Mouse (Mus musculus) heart, embryonic 13.5 days (tissue): ENCODE measurements at regions not wholly inside any gene's neighbourhood (a gene's known extent, or its start where the extent isn't known, plus 50 kb on each side); places are given as distances from the start of the nearest gene placed in this dataset.

ENCODE experiments used
- ATAC-seq: fragments of 200-750 bp; cut with Nextera tagmentation; 2 replicates; pipeline ENCODE4 v1.8.0; 2017; ENCODE audit warnings: moderate TSS enrichment; ENCODE audit not compliant: insufficient number of reproducible peaks, low FRiP score, low TSS enrichment; ENCODE audit errors: extremely low read depth
- H3K27ac ChIP-seq: fragments of 300-500 bp; sonication (generic); replicated peaks from 2 replicates; pipeline ENCODE4 v1.5.1; 2015; ENCODE audit warnings: moderate library complexity, mild to moderate bottlenecking, inconsistent platforms
- H3K27me3 ChIP-seq: fragments of 300-500 bp; sonication (generic); replicated peaks from 2 replicates; pipeline ENCODE4 v1.6.1; 2015; ENCODE audit warnings: mild to moderate bottlenecking, inconsistent platforms
- H3K36me3 ChIP-seq: fragments of 300-500 bp; sonication (generic); 2 replicates; pipeline ENCODE4 v1.6.1; 2015; ENCODE audit warnings: mild to moderate bottlenecking, inconsistent platforms
- H3K4me1 ChIP-seq: fragments of 300-500 bp; sonication (generic); 2 replicates; pipeline ENCODE4 v1.6.1; 2015; ENCODE audit warnings: inconsistent platforms
- H3K4me2 ChIP-seq: fragments of 300-500 bp; sonication (generic); 2 replicates; pipeline ENCODE4 v1.6.1; 2015; ENCODE audit warnings: inconsistent platforms, mild to moderate bottlenecking, moderate library complexity
- H3K4me3 ChIP-seq: fragments of 300-500 bp; sonication (generic); 2 replicates; pipeline ENCODE4 v1.5.1; 2015; ENCODE audit warnings: moderate library complexity, mild to moderate bottlenecking, inconsistent platforms
- H3K9ac ChIP-seq: fragments of 300-500 bp; sonication (generic); 2 replicates; pipeline ENCODE4 v1.6.1; 2015; ENCODE audit warnings: inconsistent platforms, mild to moderate bottlenecking, moderate library complexity
- H3K9me3 ChIP-seq: fragments of 300-500 bp; sonication (generic); 2 replicates; pipeline ENCODE4 v1.6.1; 2016; ENCODE audit warnings: inconsistent platforms
- WGBS: fragments of 180-500 bp; shearing (Covaris S2); methylation state at CpG from one replicate; pipeline ENCODE4 v1.1.7; 2015; ENCODE audit warnings: mixed read lengths; 5-methylcytosine and 5-hydroxymethylcytosine counted together

DNA sequence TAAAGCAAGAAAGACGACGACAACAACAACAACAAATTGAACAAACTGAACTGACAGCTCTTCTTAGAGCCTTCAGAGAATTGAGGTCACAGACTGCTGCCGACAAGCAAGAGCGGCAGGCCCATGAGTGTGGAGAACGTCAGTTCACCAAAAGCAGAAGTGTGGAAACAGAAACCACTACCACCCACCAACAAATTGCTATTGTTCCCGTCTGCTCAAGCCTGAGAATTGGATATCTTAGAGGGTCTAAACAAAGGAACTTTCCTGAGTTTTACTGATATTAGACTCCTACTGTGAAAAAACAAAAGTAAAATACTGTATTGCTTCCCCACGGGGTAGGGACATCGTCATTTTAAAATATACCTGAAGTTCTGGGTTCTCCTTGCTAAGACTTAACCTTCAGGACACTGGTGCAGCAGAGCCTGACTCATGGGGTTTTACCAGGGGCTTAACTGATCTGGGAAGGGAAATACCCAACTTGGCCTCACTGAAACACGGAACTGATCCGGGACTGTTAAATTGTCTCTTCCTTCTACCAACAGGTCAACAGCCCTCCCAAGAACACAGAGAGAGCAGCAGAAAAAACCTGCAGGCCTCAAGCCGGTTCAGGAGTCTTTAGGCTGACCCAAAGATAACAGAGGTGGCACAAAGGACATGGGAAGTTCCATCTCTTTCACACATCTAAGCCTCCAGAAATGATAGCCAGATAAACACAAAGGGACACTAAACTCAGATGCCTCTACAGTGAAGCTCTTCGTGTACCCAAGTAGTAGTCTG is 238.1 kb downstream of the Gm5426 start:
- no peak for ATAC-seq
- no peak overlapping the region for H3K9ac ChIP-seq
- 74% methylated on average over 12 of the region's 12 CpGs for WGBS
- H3K4me1 ChIP-seq, result peaks cover 28% of the 10 kb centered on the region
- no peaks in the 10 kb centered on the region for H3K36me3 ChIP-seq
- H3K4me3 ChIP-seq, result no peak overlapping the region
- H3K4me2 ChIP-seq, result no peak overlapping the region
- no peak overlapping the region for H3K27ac ChIP-seq
- no peaks in the 10 kb centered on the region for H3K27me3 ChIP-seq
- H3K9me3 ChIP-seq, result no peaks in the 10 kb centered on the region

GRCm38 (mm10) chr10:96375070-96375447 is 238.7 kb downstream of the Gm5426 start:
- Histone ChIP-seq H3K9ac (no peak overlapping the region), H3K27me3 (no peaks in the 10 kb centered on the region), H3K9me3 (no peaks in the 10 kb centered on the region), H3K4me3 (no peak overlapping the region), H3K36me3 (no peaks in the 10 kb centered on the region), H3K4me2 (no peak overlapping the region), H3K27ac (no peak overlapping the region), H3K4me1 (peaks cover 28% of the 10 kb centered on the region)
- 88% methylated on average over 3 of the region's 3 CpGs for WGBS
- no peak for ATAC-seq

DNA sequence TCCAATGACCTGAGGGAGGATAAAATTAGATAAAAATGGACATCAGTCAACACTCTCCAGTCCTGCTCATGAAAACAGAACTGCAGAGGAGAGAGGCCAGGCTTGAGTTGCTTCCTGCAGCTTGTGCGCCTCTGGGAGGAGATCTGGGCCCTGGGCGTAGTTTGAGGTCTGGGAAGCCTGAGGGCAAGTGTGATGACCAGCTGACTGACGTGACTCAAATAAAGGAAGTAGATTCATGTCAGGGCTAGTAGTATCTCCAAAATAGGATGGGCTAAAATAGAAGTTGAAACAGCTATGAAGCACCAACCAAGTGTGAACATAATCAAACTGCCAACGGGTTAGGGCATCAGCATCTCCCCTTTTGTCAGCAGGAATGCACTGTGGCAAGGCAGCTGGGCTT is 239.3 kb upstream of the Btg1 start:
- H3K9me3 ChIP-seq, result no peaks in the 10 kb centered on the region

DNA sequence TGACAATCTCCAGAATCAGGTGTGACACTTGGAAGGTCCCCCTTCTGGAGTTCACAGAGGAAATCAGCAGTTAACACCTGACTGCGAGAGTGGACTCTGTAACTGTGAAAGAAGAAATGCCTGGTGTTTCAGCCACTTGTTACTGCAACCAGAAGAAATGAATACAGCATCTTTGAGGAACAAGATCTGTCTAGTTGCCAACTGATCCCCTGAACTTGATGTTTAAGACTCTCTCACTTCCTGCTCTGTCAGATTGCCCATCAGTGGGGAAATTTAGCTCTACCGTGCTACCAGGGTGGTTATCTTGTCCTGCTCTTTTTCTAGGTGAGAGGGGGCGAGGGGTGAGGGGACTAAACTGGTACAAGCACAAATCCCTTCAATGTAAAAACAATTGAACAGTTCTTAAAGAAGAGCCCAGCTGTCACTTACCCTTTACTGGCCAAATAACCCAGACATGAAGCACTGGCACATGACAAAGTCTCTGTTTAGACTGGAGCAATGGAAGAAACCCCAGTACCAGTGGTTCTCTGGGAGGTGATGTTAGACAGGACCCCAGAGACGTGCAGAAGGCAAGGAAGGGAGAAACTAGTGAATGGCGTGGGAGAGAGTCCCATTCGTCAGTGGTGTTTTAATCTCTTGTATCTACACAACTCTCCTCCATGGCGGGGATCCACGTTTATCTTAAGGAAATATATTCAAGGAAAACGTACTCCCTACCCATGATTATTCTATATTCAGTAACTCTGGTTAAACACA is 237.6 kb upstream of the Btg1 start:
- Histone ChIP-seq H3K4me2 (no peak overlapping the region), H3K27me3 (no peaks in the 10 kb centered on the region), H3K4me3 (no peak overlapping the region), H3K9me3 (no peaks in the 10 kb centered on the region), H3K36me3 (no peaks in the 10 kb centered on the region), H3K27ac (no peak overlapping the region), H3K4me1 (no peaks in the 10 kb centered on the region), H3K9ac (no peak overlapping the region)
- WGBS, result 63% methylated on average over 9 of the region's 9 CpGs
- ATAC-seq, result no peak

More for the DNA sequence above, 239.3 kb upstream of the Btg1 start:
- Histone ChIP-seq H3K4me2 (no peak overlapping the region), H3K9ac (no peak overlapping the region), H3K36me3 (no peaks in the 10 kb centered on the region), H3K4me1 (0 out of 2 replicates have a peak, but pooled peaks cover 12% of the 10 kb centered on the region), H3K27ac (no peak overlapping the region), H3K27me3 (no peaks in the 10 kb centered on the region), H3K4me3 (no peak overlapping the region)
- 67% methylated on average over 4 of the region's 4 CpGs for WGBS
- ATAC-seq, result no peak

DNA sequence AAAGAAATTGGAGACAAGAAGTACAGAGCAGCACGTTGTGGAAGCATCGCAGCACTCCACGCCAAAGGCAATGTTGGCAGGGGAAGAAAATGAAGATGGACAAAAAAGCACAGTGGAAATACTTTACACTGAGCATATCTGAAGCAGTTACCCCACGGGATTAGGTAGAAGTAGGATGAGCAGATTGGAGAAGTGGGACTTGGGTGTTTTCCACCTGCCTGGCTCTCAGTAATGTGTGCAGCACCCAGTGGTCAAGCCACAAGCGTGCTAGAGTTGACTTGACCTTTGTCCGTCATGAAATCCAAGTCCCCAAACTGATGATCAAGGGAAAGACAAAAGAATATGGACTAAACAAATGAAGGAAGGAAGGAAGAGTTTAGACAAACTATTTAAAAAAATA is 235.1 kb upstream of the Btg1 start:
- WGBS, result 81% methylated on average over 6 of the region's 6 CpGs
- Histone ChIP-seq H3K9me3 (no peaks in the 10 kb centered on the region), H3K36me3 (no peaks in the 10 kb centered on the region), H3K4me3 (no peak overlapping the region), H3K9ac (no peak overlapping the region), H3K4me1 (no peaks in the 10 kb centered on the region), H3K27ac (no peak overlapping the region), H3K27me3 (no peaks in the 10 kb centered on the region), H3K4me2 (no peak overlapping the region)
- ATAC-seq, result no peak

- Histone ChIP-seq H3K9me3 (no peaks in the 10 kb centered on the region), H3K36me3 (no peaks in the 10 kb centered on the region), H3K4me2 (no peak overlapping the region), H3K27ac (no peak overlapping the region), H3K4me3 (no peak overlapping the region), H3K4me1 (no peaks in the 10 kb centered on the region), H3K9ac (no peak overlapping the region), H3K27me3 (no peaks in the 10 kb centered on the region)
- ATAC-seq, result no peak
- 51% methylated on average over 3 of the region's 3 CpGs for WGBS
Observed at GRCm38 (mm10) chr10:96391748-96392147, 225.1 kb upstream of the Btg1 start.

GRCm38 (mm10) chr10:96392836-96393235 is 224.0 kb upstream of the Btg1 start:
- Histone ChIP-seq H3K9ac (no peak overlapping the region), H3K4me1 (no peaks in the 10 kb centered on the region), H3K27me3 (no peaks in the 10 kb centered on the region), H3K4me2 (no peak overlapping the region), H3K36me3 (no peaks in the 10 kb centered on the region), H3K9me3 (no peaks in the 10 kb centered on the region), H3K27ac (no peak overlapping the region), H3K4me3 (no peak overlapping the region)
- 76% methylated on average over 1 of the region's 1 CpGs for WGBS
- ATAC-seq, result no peak

GRCm38 (mm10) chr10:96394210-96394609 is 222.6 kb upstream of the Btg1 start:
- ATAC-seq, result no peak
- Histone ChIP-seq H3K36me3 (no peaks in the 10 kb centered on the region), H3K4me2 (no peak overlapping the region), H3K4me1 (no peaks in the 10 kb centered on the region), H3K9ac (no peak overlapping the region), H3K4me3 (no peak overlapping the region), H3K27me3 (no peaks in the 10 kb centered on the region), H3K9me3 (no peaks in the 10 kb centered on the region), H3K27ac (no peak overlapping the region)
- WGBS, result 80% methylated on average over 3 of the region's 3 CpGs

DNA sequence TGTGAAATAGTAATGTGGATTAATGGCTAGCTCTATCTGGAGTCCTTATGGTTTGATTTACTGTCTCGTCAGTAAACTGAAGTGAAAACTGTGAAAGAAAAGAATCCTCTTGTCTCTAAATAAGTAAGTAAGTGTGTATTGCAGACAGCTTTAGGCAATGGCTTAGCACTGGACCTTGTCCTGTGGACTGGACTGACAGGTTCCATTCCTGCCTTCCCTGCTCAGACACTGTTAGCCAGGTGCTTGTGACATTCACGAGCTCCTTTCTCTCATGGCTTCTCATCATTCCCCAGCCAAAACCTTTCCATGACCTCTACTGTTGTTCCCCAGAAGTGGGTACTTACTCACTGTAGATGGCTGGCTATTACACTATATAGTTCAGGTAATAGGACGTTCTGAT is 221.8 kb upstream of the Btg1 start:
- Histone ChIP-seq H3K36me3 (no peaks in the 10 kb centered on the region), H3K27ac (no peak overlapping the region), H3K4me1 (no peaks in the 10 kb centered on the region), H3K4me2 (no peak overlapping the region), H3K9me3 (no peaks in the 10 kb centered on the region), H3K4me3 (no peak overlapping the region), H3K27me3 (no peaks in the 10 kb centered on the region), H3K9ac (no peak overlapping the region)
- WGBS, result 75% methylated on average over 3 of the region's 3 CpGs
- ATAC-seq, result no peak

DNA sequence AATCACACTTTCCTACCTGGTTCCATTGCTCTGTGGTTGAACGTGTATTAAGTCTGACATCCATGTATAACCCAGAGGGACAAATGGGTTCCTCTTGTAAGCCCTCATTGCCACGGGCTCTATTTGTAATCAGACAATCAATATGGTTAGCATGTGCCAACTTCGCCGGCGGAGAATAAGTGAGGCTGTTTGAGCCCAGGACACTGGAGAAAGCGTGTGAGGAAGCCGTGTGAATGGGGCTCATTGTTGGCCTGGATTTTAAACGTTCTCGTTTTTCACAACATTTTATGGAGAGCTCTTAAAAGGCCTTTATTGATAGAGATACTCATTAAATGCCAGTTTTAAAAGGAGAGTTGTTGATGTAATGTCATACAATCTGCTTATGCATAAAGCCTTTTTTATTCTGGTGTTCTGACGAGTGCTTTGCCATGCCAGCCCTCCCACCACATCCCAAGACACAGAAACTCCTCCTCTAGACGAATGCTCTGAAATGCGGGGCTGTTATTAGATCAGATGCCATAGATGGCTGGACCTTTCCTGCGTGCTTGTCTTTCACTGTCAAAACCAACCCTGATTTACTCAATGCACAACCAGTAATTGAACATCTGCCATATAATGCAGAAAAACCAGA is 218.8 kb upstream of the Btg1 start:
- 68% methylated on average over 13 of the region's 13 CpGs for WGBS
- no peaks in the 10 kb centered on the region for H3K9me3 ChIP-seq
- no peaks in the 10 kb centered on the region for H3K4me1 ChIP-seq
- ATAC-seq, result no peak
- H3K4me3 ChIP-seq, result no peak overlapping the region
- no peak overlapping the region for H3K27ac ChIP-seq
- H3K36me3 ChIP-seq, result no peaks in the 10 kb centered on the region
- no peak overlapping the region for H3K4me2 ChIP-seq
- H3K27me3 ChIP-seq, result no peaks in the 10 kb centered on the region
- H3K9ac ChIP-seq, result no peak overlapping the region

DNA sequence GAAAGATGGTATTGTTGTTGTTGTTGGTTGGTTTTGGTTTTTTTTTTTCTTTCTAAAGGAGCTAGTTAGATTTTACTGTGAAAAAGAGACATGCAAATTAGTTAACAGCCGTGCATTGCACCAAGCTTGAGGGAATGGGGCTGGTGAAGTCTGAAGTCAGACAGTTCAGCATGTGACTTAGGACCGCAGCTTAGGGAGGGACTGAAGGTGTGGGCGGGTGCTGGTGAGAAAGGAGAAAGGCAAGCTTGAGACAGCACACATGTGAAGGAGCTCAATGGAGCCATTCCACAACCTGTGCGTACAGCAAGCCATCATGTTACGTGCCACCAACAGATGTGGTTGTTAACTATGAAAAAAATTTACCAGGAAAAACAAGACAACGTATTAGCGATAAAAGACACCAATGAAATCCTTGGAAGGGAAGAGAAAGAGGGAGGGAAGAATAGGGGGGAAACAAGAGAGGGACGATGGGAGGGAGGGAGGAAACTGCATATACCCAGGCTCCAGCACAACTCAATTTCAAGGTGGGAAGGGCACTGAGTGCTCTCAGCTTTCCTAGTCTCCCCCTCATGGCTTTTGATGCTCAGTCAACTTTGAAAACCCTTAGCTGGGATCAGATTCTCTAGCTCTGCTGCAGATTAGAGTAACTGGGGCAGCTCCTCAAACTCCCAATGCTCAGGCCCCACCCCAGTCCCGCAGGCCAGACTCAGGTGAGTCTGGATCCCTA is 218.1 kb upstream of the Btg1 start:
- Histone ChIP-seq H3K4me2 (no peak overlapping the region), H3K4me3 (no peak overlapping the region)

More for the DNA sequence above, 218.1 kb upstream of the Btg1 start:
- Histone ChIP-seq H3K27ac (no peak overlapping the region), H3K9ac (no peak overlapping the region), H3K4me1 (no peaks in the 10 kb centered on the region), H3K36me3 (no peaks in the 10 kb centered on the region), H3K27me3 (no peaks in the 10 kb centered on the region), H3K9me3 (no peaks in the 10 kb centered on the region)
- ATAC-seq, result no peak
- 80% methylated on average over 9 of the region's 9 CpGs for WGBS
